Mouse (Mus musculus) MEL (cell line): Measurements from ENCODE around the gene C7. TPM values are rescaled to one million over a fixed set of nuclear protein-coding genes. Genes with fewer than 3 reads are reported as not detected.
A peak's percentile ranks its signal among the peaks of the same experiment; 100 is the strongest.

ENCODE experiments used
- DNase-seq: peaks from one replicate; pipeline ENCODE4 v3.0.0; 2011; ENCODE audit warnings: low read depth, low spot score
- H3K27ac ChIP-seq: 2 replicates; pipeline ENCODE4 v1.5.1; 2012; ENCODE audit warnings: low read depth, mild to moderate bottlenecking, control low read depth, low read length, moderate library complexity; ENCODE audit not compliant: control insufficient read depth
- H3K27me3 ChIP-seq, 2 experiments: fragments of 150-350 bp in 1 of 2; sonication (generic) in 1 of 2; 2 replicates each; pipeline ENCODE4 v1.6.1; 2012; ENCODE audit warnings: low read length in 2 of 2, mild to moderate bottlenecking in 2 of 2, improper control_type of control experiment in 1 of 2, moderate library complexity in 1 of 2; ENCODE audit not compliant: insufficient read depth in 2 of 2, control insufficient read depth in 1 of 2
- H3K36me3 ChIP-seq, 2 experiments: 2 replicates each; pipeline ENCODE4 v1.6.1; 2012 to 2014; ENCODE audit warnings: low read length in 2 of 2, improper control_type of control experiment in 1 of 2, inconsistent platforms in 1 of 2, mild to moderate bottlenecking in 1 of 2; ENCODE audit not compliant: insufficient read depth in 2 of 2, control insufficient read depth in 1 of 2
- H3K4me1 ChIP-seq, 2 experiments: fragments of 150-350 bp in 1 of 2; sonication (generic) in 1 of 2; 2 replicates each; pipeline ENCODE4 v1.6.1; 2012; ENCODE audit warnings: low read length in 2 of 2, improper control_type of control experiment in 1 of 2, mild to moderate bottlenecking in 1 of 2; ENCODE audit not compliant: insufficient read depth in 2 of 2, control insufficient read depth in 1 of 2
- H3K4me3 ChIP-seq, 2 experiments: fragments of 150-350 bp in 1 of 2; sonication (generic) in 1 of 2; 2 replicates each; pipeline ENCODE4 v1.5.1; 2012; ENCODE audit warnings: low read depth in 2 of 2, low read length in 2 of 2, mild to moderate bottlenecking in 2 of 2, moderate library complexity in 2 of 2, control low read depth in 1 of 2, improper control_type of control experiment in 1 of 2; ENCODE audit not compliant: control insufficient read depth in 1 of 2, insufficient read depth in 1 of 2
- H3K79me2 ChIP-seq: 2 replicates; pipeline ENCODE4 v1.6.1; 2012; ENCODE audit warnings: mild to moderate bottlenecking, low read length, moderate library complexity; ENCODE audit not compliant: control insufficient read depth, poor library complexity, insufficient read depth
- H3K9ac ChIP-seq: 2 replicates; pipeline ENCODE4 v1.6.1; 2012; ENCODE audit warnings: low read depth, mild to moderate bottlenecking, control low read depth, low read length, moderate library complexity; ENCODE audit not compliant: control insufficient read depth, poor library complexity, severe bottlenecking
- H3K9me3 ChIP-seq: fragments of 150-350 bp; sonication (generic); replicated peaks from 2 replicates; pipeline ENCODE4 v1.6.1; 2012; ENCODE audit warnings: mild to moderate bottlenecking, low read length, improper control_type of control experiment, moderate library complexity; ENCODE audit not compliant: insufficient read depth
- BHLHE40 ChIP-seq: IDR thresholded peaks from 2 replicates; pipeline ENCODE4 v1.6.1; 2012; ENCODE audit warnings: low read depth, mild to moderate bottlenecking, inconsistent platforms, low read length, improper control_type of control experiment, borderline replicate concordance
- CTCF ChIP-seq, 3 experiments: IDR thresholded peaks in 2 of 3; conservative IDR thresholded peaks in 1 of 3; 2 replicates each; pipeline ENCODE4 v1.5.1; 2011 to 2012; ENCODE audit warnings: low read length in 3 of 3, low read depth in 2 of 3, mild to moderate bottlenecking in 2 of 3, improper control_type of control experiment in 1 of 3, inconsistent platforms in 1 of 3, mixed read lengths in 1 of 3, moderate library complexity in 1 of 3; ENCODE audit not compliant: control insufficient read depth in 1 of 3, insufficient read depth in 1 of 3, poor library complexity in 1 of 3, severe bottlenecking in 1 of 3
- ELF1 ChIP-seq: IDR thresholded peaks from 2 replicates; pipeline ENCODE4 v1.6.1; 2014; ENCODE audit warnings: low read depth, mild to moderate bottlenecking, inconsistent platforms, low read length, improper control_type of control experiment, moderate library complexity
- EP300 ChIP-seq, 2 experiments: IDR thresholded peaks; 2 replicates each; pipeline ENCODE4 v1.6.1; 2011; ENCODE audit warnings: improper control_type of control experiment in 2 of 2, low read length in 2 of 2, low read depth in 1 of 2, mild to moderate bottlenecking in 1 of 2
- GATA1 ChIP-seq: IDR thresholded peaks from 2 replicates; pipeline ENCODE4 v1.6.1; 2011; ENCODE audit warnings: low read depth, low read length, improper control_type of control experiment
- KAT2A ChIP-seq: conservative IDR thresholded peaks from 2 replicates; pipeline ENCODE4 v1.6.1; 2012; ENCODE audit warnings: low read depth, low read length, improper control_type of control experiment, inconsistent platforms
- MAFK ChIP-seq: IDR thresholded peaks from 2 replicates; pipeline ENCODE4 v1.6.1; 2011; ENCODE audit warnings: low read depth, mild to moderate bottlenecking, low read length, improper control_type of control experiment, borderline replicate concordance
- MEF2A ChIP-seq: IDR thresholded peaks from 2 replicates; pipeline ENCODE4 v1.6.1; 2014; ENCODE audit warnings: low read depth, mild to moderate bottlenecking, inconsistent platforms, low read length, improper control_type of control experiment; ENCODE audit not compliant: poor library complexity, insufficient replicate concordance, severe bottlenecking; ENCODE audit errors: extremely low read depth
- MXI1 ChIP-seq: IDR thresholded peaks from 2 replicates; pipeline ENCODE4 v1.6.1; 2011; ENCODE audit warnings: mild to moderate bottlenecking, low read depth, low read length, improper control_type of control experiment
- MYC ChIP-seq: IDR thresholded peaks from 2 replicates; pipeline ENCODE4 v1.6.1; 2011; ENCODE audit warnings: low read depth, mild to moderate bottlenecking, low read length, improper control_type of control experiment, moderate library complexity
- NRF1 ChIP-seq: IDR thresholded peaks from 2 replicates; pipeline ENCODE4 v1.6.1; 2014; ENCODE audit warnings: low read depth, mild to moderate bottlenecking, inconsistent platforms, low read length, improper control_type of control experiment, moderate library complexity; ENCODE audit not compliant: poor library complexity, insufficient read depth, severe bottlenecking
- RAD21 ChIP-seq: IDR thresholded peaks from 2 replicates; pipeline ENCODE4 v1.6.1; 2011; ENCODE audit warnings: mild to moderate bottlenecking, low read depth, low read length, improper control_type of control experiment
- RCOR1 ChIP-seq: IDR thresholded peaks from 2 replicates; pipeline ENCODE4 v1.6.1; 2012; ENCODE audit warnings: low read depth, mild to moderate bottlenecking, inconsistent platforms, low read length, improper control_type of control experiment
- SMC3 ChIP-seq: IDR thresholded peaks from 2 replicates; pipeline ENCODE4 v1.6.1; 2011; ENCODE audit warnings: low read depth, low read length, improper control_type of control experiment
- TAL1 ChIP-seq: IDR thresholded peaks from 2 replicates; pipeline ENCODE4 v1.6.1; 2012; ENCODE audit warnings: mild to moderate bottlenecking, inconsistent platforms, low read length, moderate library complexity, mixed read lengths
- TBP ChIP-seq: IDR thresholded peaks from 2 replicates; pipeline ENCODE4 v1.8.0; 2011; ENCODE audit warnings: low read depth, low read length, improper control_type of control experiment
- TCF12 ChIP-seq: IDR thresholded peaks from 2 replicates; pipeline ENCODE4 v1.6.1; 2014; ENCODE audit warnings: low read depth, mild to moderate bottlenecking, inconsistent platforms, low read length, improper control_type of control experiment, moderate library complexity
- USF1 ChIP-seq: IDR thresholded peaks from 2 replicates; pipeline ENCODE4 v1.6.1; 2014; ENCODE audit warnings: low read depth, mild to moderate bottlenecking, inconsistent platforms, low read length, improper control_type of control experiment, moderate library complexity
- USF2 ChIP-seq, 2 experiments: IDR thresholded peaks; 2 replicates each; pipeline ENCODE4 v1.6.1; 2011 to 2012; ENCODE audit warnings: improper control_type of control experiment in 2 of 2, low read length in 2 of 2, borderline replicate concordance in 1 of 2, inconsistent platforms in 1 of 2, low read depth in 1 of 2, mild to moderate bottlenecking in 1 of 2; ENCODE audit not compliant: insufficient read depth in 1 of 2
- ZC3H11A ChIP-seq: IDR thresholded peaks from 2 replicates; pipeline ENCODE4 v1.6.1; 2012; ENCODE audit warnings: low read depth, mild to moderate bottlenecking, inconsistent platforms, low read length, improper control_type of control experiment
- ZKSCAN1 ChIP-seq: IDR thresholded peaks from 2 replicates; pipeline ENCODE4 v1.6.1; 2012; ENCODE audit warnings: low read depth, mild to moderate bottlenecking, inconsistent platforms, low read length, improper control_type of control experiment, moderate library complexity
- ZNF384 ChIP-seq: IDR thresholded peaks from 2 replicates; pipeline ENCODE4 v1.6.1; 2012; ENCODE audit warnings: low read depth, mild to moderate bottlenecking, inconsistent platforms, low read length, improper control_type of control experiment
- polyA plus RNA-seq, 2 experiments: library from polyadenylated mRNA; stranded (reverse) in 1 of 2; unstranded in 1 of 2; fragments of >175 nt in 1 of 2; fragments of >200 nt in 1 of 2; gene quantifications; 2 replicates each; pipeline versions ENCODE4 v1.2.1 to v1.2.4; 2012; ENCODE audit warnings: low replicate concordance in 2 of 2, low read depth in 1 of 2; ENCODE audit not compliant: insufficient read length in 2 of 2, insufficient read depth in 1 of 2, missing spikeins in 1 of 2
- total RNA-seq: library from RNA; depleted of rRNA; stranded (reverse); fragments of 300-350 nt; gene quantifications from 2 replicates; pipeline ENCODE4 v1.2.3, GENCODE M21; 2012

Gene C7
- total and polyA plus RNA-seq, 3 experiments = not detected

- no peak for TF ChIP-seq NRF1
- TF ChIP-seq, all 39 proteins: peak for 4
Observed at GRCm38 (mm10) chr15:5107686-5108654, 44.4 kb upstream of the C7 start, which contains the start of gene Card6 (continued).

- H3K36me3 ChIP-seq = peaks cover 0 to 4% of the 10 kb centered on the region in 2 experiments; a peak in 1 of 4 replicates
- TF ChIP-seq ZNF384 = peak; percentile 94
- no peak for TF ChIP-seq TCF12
- TF ChIP-seq USF1 = no peak
- TF ChIP-seq ELF1 = no peak
- peak; percentile 78 for TF ChIP-seq RAD21
- TF ChIP-seq MAFK = no peak
- peak; percentile 56 for TF ChIP-seq SMC3
- TF ChIP-seq KAT2A = no peak
- TF ChIP-seq ZC3H11A = peak; percentile 35
- TF ChIP-seq BHLHE40 = no peak
- TF ChIP-seq EP300 (IDR thresholded peaks at IDR 0.05; ENCODE audit: low read depth in 1 of 2, low read length in 2 of 2) = no peak
- peak; percentile 15 to 62 (median 43); a peak in 5 of 6 replicates for TF ChIP-seq CTCF (IDR thresholded peaks at IDR 0.05 in 2 of 3, conservative IDR thresholded peaks at IDR 0.05 in 1 of 3; ENCODE audit: control insufficient read depth in 1 of 3, insufficient read depth in 1 of 3, low read depth in 2 of 3, low read length in 3 of 3, poor library complexity in 1 of 3, severe bottlenecking in 1 of 3)
- TF ChIP-seq GATA1 = no peak
- H3K79me2 ChIP-seq = no peaks in the 10 kb centered on the region
- H3K4me1 ChIP-seq = peaks cover 0 to 11% of the 10 kb centered on the region in 2 experiments; a peak in 2 of 4 replicates
- H3K27ac ChIP-seq = no peak overlapping the region
- H3K9ac ChIP-seq = no peak overlapping the region
- no peaks in the 10 kb centered on the region for H3K9me3 ChIP-seq
- peak; percentile 55 for DNase-seq
- no peaks in the 10 kb centered on the region for H3K27me3 ChIP-seq
- H3K4me3 ChIP-seq = no peak overlapping the region
Observed at GRCm38 (mm10) chr15:5106293-5106692, 42.8 kb upstream of the C7 start.

GRCm38 (mm10) chr15:5105891-5106290 is 42.4 kb upstream of the C7 start:
- Histone ChIP-seq H3K9ac (no peak overlapping the region), H3K36me3 (peaks cover 0 to 4% of the 10 kb centered on the region in 2 experiments; a peak in 1 of 4 replicates), H3K79me2 (no peaks in the 10 kb centered on the region), H3K4me1 (peaks cover 0 to 11% of the 10 kb centered on the region in 2 experiments; a peak in 2 of 4 replicates), H3K4me3 (no peak overlapping the region)
- no peak for DNase-seq
- no peak for TF ChIP-seq KAT2A
- TF ChIP-seq GATA1 = no peak
- TF ChIP-seq MEF2A = no peak
- TF ChIP-seq TAL1 = no peak
- TF ChIP-seq ZNF384 = no peak
- no peak for TF ChIP-seq SMC3
- TF ChIP-seq RCOR1 = no peak
- TF ChIP-seq USF2 (IDR thresholded peaks at IDR 0.05; ENCODE audit: borderline replicate concordance in 1 of 2, insufficient read depth in 1 of 2, low read depth in 1 of 2, low read length in 2 of 2) = no peak
- no peak for TF ChIP-seq MXI1
- no peak for TF ChIP-seq MYC
- no peak for TF ChIP-seq ZKSCAN1
- no peak for TF ChIP-seq NRF1
- TF ChIP-seq TBP = no peak
- TF ChIP-seq, all 39 proteins: peak for 0
- H3K27me3 ChIP-seq = no peaks in the 10 kb centered on the region
- H3K27ac ChIP-seq = no peak overlapping the region
- H3K9me3 ChIP-seq = no peaks in the 10 kb centered on the region
